Mouse (Mus musculus) activated CD4-positive, CD25-positive, alpha-beta regulatory T cell, adult 4 months (primary cell): Measurements from ENCODE around the gene Rabep2. TPM values are rescaled to one million over a fixed set of nuclear protein-coding genes. Genes with fewer than 3 reads are reported as not detected.
A peak's percentile ranks its signal among the peaks of the same experiment; 100 is the strongest.
"Not testable (repeated sequence)": the region's sequence is repeated elsewhere in the genome, so short reads cannot be mapped to it uniquely, and the experiment has no call there.

Experiments
- ATAC-seq: one replicate; pipeline ENCODE4 v1.8.0; 2017
- polyA plus RNA-seq, 2 experiments: library from polyadenylated mRNA; unstranded; fragments of 100-300 nt; shearing (Covaris generic); gene quantifications; one replicate each; pipeline ENCODE4 v1.2.1; 2017

The Rabep2 gene
- 10 to 100 TPM; 35.4 to 48.2 TPM for polyA plus RNA-seq

- ATAC-seq, result peak; percentile 69
Observed at GRCm38 (mm10) chr7:126428631-126429502, at the start of gene Rabep2. Rabep2 (plus strand) TSS chr7:126428759.

GRCm38 (mm10) chr7:126383565-126383964, 45.0 kb upstream of the Rabep2 start:
- ATAC-seq, result no peak

GRCm38 (mm10) chr7:126388185-126388584, 40.4 kb upstream of the Rabep2 start:
- no peak for ATAC-seq

GRCm38 (mm10) chr7:126392086-126392884, 36.3 kb upstream of the Rabep2 start:
- ATAC-seq, result not testable (repeated sequence)

- peak; percentile 94 for ATAC-seq
Observed at GRCm38 (mm10) chr7:126396298-126397119, 32.0 kb upstream of the Rabep2 start, which contains the start of gene Nfatc2ip. Nfatc2ip (minus strand) TSS chr7:126396737.

GRCm38 (mm10) chr7:126397221-126397620, 31.3 kb upstream of the Rabep2 start:
- ATAC-seq, result no peak

GRCm38 (mm10) chr7:126397822-126398221, 30.7 kb upstream of the Rabep2 start:
- no peak for ATAC-seq

GRCm38 (mm10) chr7:126399548-126399947, 29.0 kb upstream of the Rabep2 start:
- ATAC-seq, result peak; percentile 11

GRCm38 (mm10) chr7:126402518-126402917, 26.0 kb upstream of the Rabep2 start:
- not testable (repeated sequence) for ATAC-seq

- ATAC-seq, result no peak
Observed at GRCm38 (mm10) chr7:126408686-126409085, 19.9 kb upstream of the Rabep2 start.

- no peak for ATAC-seq
Observed at GRCm38 (mm10) chr7:126411061-126411460, 17.5 kb upstream of the Rabep2 start.

- ATAC-seq, result no peak
Observed at GRCm38 (mm10) chr7:126414725-126415124, 13.8 kb upstream of the Rabep2 start, which contains the start of gene Cd19. Cd19 (minus strand) TSS chr7:126414889.

- ATAC-seq, result no peak
Observed at GRCm38 (mm10) chr7:126416615-126417014, 11.9 kb upstream of the Rabep2 start.

- no peak for ATAC-seq
Observed at GRCm38 (mm10) chr7:126417045-126417444, 11.5 kb upstream of the Rabep2 start.

GRCm38 (mm10) chr7:126417606-126418005, 11.0 kb upstream of the Rabep2 start:
- ATAC-seq, result no peak

- ATAC-seq, result no peak
Observed at GRCm38 (mm10) chr7:126418496-126418895, 10.1 kb upstream of the Rabep2 start.

GRCm38 (mm10) chr7:126421756-126422155, 6.8 kb upstream of the Rabep2 start:
- ATAC-seq, result no peak

GRCm38 (mm10) chr7:126424161-126424560, 4.4 kb upstream of the Rabep2 start:
- ATAC-seq, result no peak

GRCm38 (mm10) chr7:126427323-126427860, 1.2 kb upstream of the Rabep2 start:
- ATAC-seq, result no peak

- ATAC-seq, result no peak
Observed at GRCm38 (mm10) chr7:126428154-126428553, 405 bp upstream of the Rabep2 start.

GRCm38 (mm10) chr7:126429503-126429898, 942 bp downstream of the Rabep2 start:
- no peak for ATAC-seq

- ATAC-seq, result no peak
Observed at GRCm38 (mm10) chr7:126430167-126430566, 1.6 kb downstream of the Rabep2 start.
